Mouse (Mus musculus) heart, embryonic 10.5 days (tissue): Measurements from ENCODE around the gene Tceanc2. TPM values are rescaled to one million over a fixed set of nuclear protein-coding genes. Genes with fewer than 3 reads are reported as not detected.

Source experiments
- DNase-seq: peaks from one replicate; pipeline ENCODE4 v3.0.0-alpha.2; 2017; ENCODE audit warnings: low spot score
- H3K27ac ChIP-seq: fragments of 300-500 bp; sonication (generic); 2 replicates; pipeline ENCODE4 v1.5.1; 2016; ENCODE audit warnings: mild to moderate bottlenecking
- H3K27me3 ChIP-seq: fragments of 300-500 bp; sonication (generic); 2 replicates; pipeline ENCODE4 v1.6.1; 2016; ENCODE audit warnings: mild to moderate bottlenecking; ENCODE audit not compliant: poor library complexity, insufficient read depth, severe bottlenecking
- H3K36me3 ChIP-seq: fragments of 300-500 bp; sonication (generic); 2 replicates; pipeline ENCODE4 v1.6.1; 2016; ENCODE audit warnings: mild to moderate bottlenecking, moderate library complexity
- H3K4me1 ChIP-seq: fragments of 300-500 bp; sonication (generic); 2 replicates; pipeline ENCODE4 v1.6.1; 2016; ENCODE audit warnings: mild to moderate bottlenecking
- H3K4me3 ChIP-seq: fragments of 300-500 bp; sonication (generic); 2 replicates; pipeline ENCODE4 v1.5.1; 2016; ENCODE audit warnings: mild to moderate bottlenecking, moderate library complexity
- H3K9me3 ChIP-seq: fragments of 300-500 bp; sonication (generic); 2 replicates; pipeline ENCODE4 v1.6.1; 2016; ENCODE audit warnings: mild to moderate bottlenecking, moderate library complexity
- WGBS: fragments of 180-500 bp; shearing (Covaris S2); methylation state at CpG from one replicate; pipeline ENCODE4 v1.1.7; 2016; 5-methylcytosine and 5-hydroxymethylcytosine counted together
- polyA plus RNA-seq: library from polyadenylated mRNA; unstranded; fragments of >200 nt; fragmentation: Nextera tagmentation; extraction: Ambion mirVana; gene quantifications from 2 replicates; pipeline ENCODE4 v1.2.1, GENCODE M21; 2016

The Tceanc2 gene
- polyA plus RNA-seq, 1 experiment from 2014 or later, result 17.8 TPM

GRCm38 (mm10) chr4:107084343-107084742 lies 94.6 kb downstream of the Tceanc2 start:
- no peaks in the 10 kb centered on the region for H3K9me3 ChIP-seq
- H3K4me3 ChIP-seq, result no peak overlapping the region
- WGBS, result 42% methylated on average over 1 of the region's 1 CpGs
- peaks cover 3% of the 10 kb centered on the region; the same call in 1 of the 2 replicates for H3K27me3 ChIP-seq
- H3K36me3 ChIP-seq, result no peaks in the 10 kb centered on the region
- no peak for DNase-seq
- H3K4me1 ChIP-seq, result peaks cover 45% of the 10 kb centered on the region
- H3K27ac ChIP-seq, result peak overlapping the region; percentile 80

Other genes with a start within 250 kb of the Tceanc2 start
- gene Mrpl37, start 112.2 kb downstream of the Tceanc2 start, polyA plus RNA-seq, result 117 and 120 TPM in 2 replicates
- gene Cyb5rl, start 112.1 kb downstream of the Tceanc2 start, polyA plus RNA-seq, result 5.1 and 7.3 TPM in 2 replicates
- not detected in 2 replicates for gene Cdcp2, start 82.2 kb downstream of the Tceanc2 start, polyA plus RNA-seq
- 292 and 299 TPM in 2 replicates for gene Tmem59, start 717 bp downstream of the Tceanc2 start, polyA plus RNA-seq
- gene Ldlrad1, start 30.1 kb upstream of the Tceanc2 start, polyA plus RNA-seq, result not detected in 2 replicates
- 81.7 and 86.6 TPM in 2 replicates for gene Lrrc42, start 74.4 kb upstream of the Tceanc2 start, polyA plus RNA-seq
- 39.4 and 43.4 TPM in 2 replicates for gene Hspb11, start 74.5 kb upstream of the Tceanc2 start, polyA plus RNA-seq
- not detected in 2 replicates for gene Dio1, start 128.1 kb upstream of the Tceanc2 start, polyA plus RNA-seq
- 43.3 and 45.4 TPM in 2 replicates for gene Yipf1, start 135.2 kb upstream of the Tceanc2 start, polyA plus RNA-seq
- 38.1 and 39.3 TPM in 2 replicates for gene Ndc1, start 188.7 kb upstream of the Tceanc2 start, polyA plus RNA-seq